Mouse (Mus musculus) brain, embryonic 14.5 days (tissue): ENCODE data around the gene Spata20. TPM values are rescaled to one million over a fixed set of nuclear protein-coding genes. Genes with fewer than 3 reads are reported as not detected.

Experiments
- DNase-seq: peaks from one replicate; pipeline ENCODE4 v3.0.0-alpha.2; 2011; ENCODE audit warnings: low read depth
- CTCF ChIP-seq: fragments of 200-500 bp; IDR thresholded peaks from 2 replicates; pipeline ENCODE4 v1.5.1; 2012; ENCODE audit warnings: inconsistent platforms, mild to moderate bottlenecking, moderate library complexity, borderline replicate concordance; ENCODE audit not compliant: insufficient read depth, insufficient read length; ENCODE audit errors: extremely low read depth
- POLR2A ChIP-seq: fragments of 200-500 bp; IDR thresholded peaks from 2 replicates; pipeline ENCODE4 v1.6.1; 2012; ENCODE audit warnings: mild to moderate bottlenecking, inconsistent platforms, borderline replicate concordance; ENCODE audit not compliant: poor library complexity, insufficient read depth, insufficient read length, severe bottlenecking; ENCODE audit errors: extremely low read depth
- polyA plus RNA-seq: library from polyadenylated mRNA; depleted of rRNA; stranded (reverse); fragments of >200 nt; gene quantifications from 2 replicates; pipeline ENCODE4 v1.2.3, GENCODE M21; 2012

Gene Spata20
- polyA plus RNA-seq, 1 experiment = 0.66 TPM

DNA sequence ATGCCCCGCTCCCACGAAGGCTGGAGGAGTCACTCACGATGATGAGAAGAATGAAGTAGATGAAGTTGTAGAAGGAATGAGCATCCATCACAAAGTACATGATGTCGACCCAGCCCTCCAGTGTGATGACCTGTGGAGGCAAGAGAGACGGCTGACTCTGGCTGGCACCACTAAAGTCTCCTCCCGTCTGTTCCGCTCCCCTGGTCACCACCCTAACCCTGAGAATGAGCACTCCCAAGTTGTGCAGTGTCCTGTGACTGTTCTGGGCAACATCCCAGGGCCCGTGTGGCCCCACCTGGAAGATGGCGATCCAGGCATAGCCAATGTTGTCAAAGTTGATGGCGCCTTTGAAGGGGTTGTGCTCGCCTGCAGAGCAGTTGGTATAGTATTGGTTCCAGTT is 24.1 kb downstream of the Spata20 start:
- TF ChIP-seq CTCF = no peak
- no peak for TF ChIP-seq POLR2A
- DNase-seq = no peak

DNA sequence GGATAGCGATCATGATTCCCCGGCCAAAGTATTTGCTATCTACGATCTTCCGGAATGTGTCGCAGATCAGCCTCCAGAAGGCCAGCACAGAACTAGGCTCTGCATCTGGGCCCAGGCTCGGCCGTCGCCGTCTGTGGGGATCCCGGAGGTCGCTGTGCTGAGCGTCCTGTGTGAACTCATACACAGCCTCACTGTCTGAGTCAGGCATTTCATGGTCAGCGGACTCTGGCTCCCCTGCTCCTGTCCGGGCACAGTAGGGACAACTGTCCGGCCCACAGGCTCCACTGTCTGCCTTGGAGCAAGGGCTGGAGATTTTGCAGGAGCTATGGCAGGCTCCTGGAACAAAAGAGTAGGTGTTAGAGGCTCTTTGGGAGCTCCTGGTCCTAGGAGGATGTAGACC is 29.0 kb downstream of the Spata20 start:
- DNase-seq = no peak
- no peak for TF ChIP-seq CTCF
- TF ChIP-seq POLR2A = no peak

- DNase-seq = no peak
- no peak for TF ChIP-seq CTCF
- no peak for TF ChIP-seq POLR2A
Observed at GRCm38 (mm10) chr11:94456347-94456746, 29.6 kb downstream of the Spata20 start.

DNA sequence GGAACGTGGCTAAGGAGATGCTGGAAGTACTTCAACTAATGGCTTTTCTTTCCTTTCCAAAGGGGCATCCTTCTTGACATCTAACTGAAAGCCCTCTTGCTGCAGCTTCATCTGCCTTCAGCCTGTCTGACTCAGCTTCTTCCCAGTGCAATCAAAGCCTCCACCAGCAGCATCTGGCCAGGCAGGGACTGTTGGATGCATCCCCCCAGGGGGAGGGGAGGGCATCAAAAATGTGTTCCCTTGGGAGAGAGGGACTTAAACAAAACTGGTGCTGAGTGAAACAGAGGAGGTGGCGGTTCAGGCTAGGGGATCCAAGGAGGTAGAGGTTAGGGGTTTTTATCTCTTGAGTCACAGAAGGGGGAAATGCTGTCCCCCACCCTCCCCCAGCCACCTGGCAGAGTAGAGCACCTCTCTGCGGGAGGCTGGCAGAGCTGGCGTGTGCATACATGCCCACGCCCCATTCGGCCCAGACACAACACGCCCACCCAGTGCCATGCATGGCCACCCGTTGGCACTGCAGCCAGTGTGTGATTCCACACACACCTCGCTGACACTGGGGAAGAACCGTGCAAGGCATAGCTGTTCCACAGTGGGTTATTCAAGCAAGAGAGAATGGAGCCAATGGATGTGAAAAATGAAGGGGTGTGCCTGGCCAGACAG is 30.7 kb downstream of the Spata20 start:
- TF ChIP-seq CTCF (no peak), POLR2A (no peak)
- DNase-seq = no peak

GRCm38 (mm10) chr11:94454756-94455155 is 31.2 kb downstream of the Spata20 start:
- DNase-seq = no peak
- TF ChIP-seq POLR2A (no peak), CTCF (no peak)

GRCm38 (mm10) chr11:94451091-94451773 is 34.7 kb downstream of the Spata20 start:
- DNase-seq = no peak
- TF ChIP-seq CTCF = no peak
- TF ChIP-seq POLR2A = no peak

DNA sequence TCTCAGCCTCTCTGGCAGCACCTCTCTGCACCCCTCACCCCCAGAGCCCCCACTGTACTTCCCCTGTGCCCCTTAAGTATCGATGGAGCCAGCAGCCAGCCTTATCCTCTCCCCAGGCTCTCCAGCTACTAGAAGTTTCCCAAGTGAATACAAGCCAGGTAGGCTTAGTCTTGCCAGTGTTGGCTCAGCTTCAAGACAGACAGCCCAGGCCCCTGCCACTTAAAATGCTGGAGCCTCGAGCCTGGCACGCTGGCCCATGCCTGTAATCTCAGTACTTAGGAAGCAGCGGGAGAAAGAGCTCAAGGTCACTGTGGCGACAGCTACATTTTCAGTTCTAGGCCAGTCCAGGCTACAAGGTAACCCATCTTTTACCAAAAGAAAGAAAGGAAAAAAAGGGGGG is 36.1 kb downstream of the Spata20 start:
- TF ChIP-seq CTCF (no peak), POLR2A (no peak)
- peak; percentile 69 for DNase-seq

- TF ChIP-seq CTCF = no peak
- TF ChIP-seq POLR2A = no peak
- DNase-seq = peak; percentile 73
Observed at GRCm38 (mm10) chr11:94449239-94449638, 36.7 kb downstream of the Spata20 start.

DNA sequence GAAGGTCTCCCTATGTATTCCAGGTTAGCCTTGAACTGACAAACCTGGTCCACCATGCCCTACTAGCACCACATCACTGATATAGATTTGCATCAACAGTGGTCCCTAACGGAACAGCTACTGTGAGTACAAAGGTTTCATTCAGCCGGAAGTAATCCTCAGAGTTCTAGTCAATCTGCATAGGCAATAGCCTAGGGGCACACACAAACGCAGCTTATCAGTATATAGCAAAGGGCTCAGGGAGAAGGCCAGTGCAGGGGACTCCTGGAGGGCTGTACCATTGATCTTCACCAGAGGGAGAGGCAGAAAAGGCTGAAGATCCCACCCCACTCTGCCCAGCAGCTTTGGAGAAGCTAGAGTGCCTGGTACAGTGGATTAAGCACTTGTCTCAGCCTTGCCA is 39.0 kb downstream of the Spata20 start:
- no peak for TF ChIP-seq POLR2A
- no peak for TF ChIP-seq CTCF
- peak; percentile 74 for DNase-seq

GRCm38 (mm10) chr11:94445300-94445699 is 40.7 kb downstream of the Spata20 start:
- DNase-seq = no peak

DNA sequence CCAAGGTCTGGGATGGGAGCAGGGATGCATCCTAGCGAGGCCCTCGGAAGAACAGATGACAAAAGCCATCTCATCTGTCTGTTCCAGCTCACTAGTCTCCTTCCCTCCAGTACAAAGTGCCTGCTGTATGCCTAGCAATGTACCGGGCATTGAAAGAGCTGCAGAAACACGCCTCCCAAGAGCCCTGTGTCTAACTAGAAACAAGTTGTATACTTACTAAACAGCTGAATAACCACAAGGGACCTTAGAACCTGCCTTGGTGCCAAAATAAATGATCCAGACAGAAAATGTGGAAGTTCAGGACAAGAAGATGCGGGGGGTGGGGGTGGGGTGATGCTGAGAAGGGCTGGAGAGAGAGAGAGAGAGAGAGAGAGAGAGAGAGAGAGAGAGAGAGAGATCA is 41.1 kb downstream of the Spata20 start:
- TF ChIP-seq POLR2A (no peak), CTCF (no peak)
- DNase-seq = no peak

More at GRCm38 (mm10) chr11:94445300-94445699, 40.7 kb downstream of the Spata20 start:
- TF ChIP-seq CTCF = no peak
- no peak for TF ChIP-seq POLR2A

- no peak for DNase-seq
- TF ChIP-seq CTCF = no peak
- TF ChIP-seq POLR2A = no peak
Observed at GRCm38 (mm10) chr11:94441752-94442151, 44.2 kb downstream of the Spata20 start.

DNA sequence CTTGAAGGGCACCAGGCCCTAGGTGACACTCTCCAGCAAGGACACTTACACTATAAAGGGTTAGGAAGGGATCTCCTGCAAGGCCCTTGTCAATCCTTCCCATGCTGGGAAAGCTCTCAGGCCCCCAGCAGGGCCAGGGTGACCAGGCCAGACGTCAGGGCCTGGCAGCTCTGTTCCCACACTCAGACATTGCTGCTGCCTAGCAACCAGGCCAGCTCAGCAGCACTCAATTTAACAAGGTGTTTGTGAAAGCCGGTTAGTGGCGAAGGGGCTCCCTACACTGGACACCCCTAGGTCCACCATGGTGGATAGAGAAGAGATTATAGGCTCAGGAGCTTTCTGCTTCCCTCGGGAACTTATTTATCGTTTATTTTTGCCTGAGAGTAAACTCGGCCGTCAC is 44.9 kb downstream of the Spata20 start:
- peak; percentile 60 for DNase-seq
- TF ChIP-seq POLR2A (no peak), CTCF (no peak)
